Mouse (Mus musculus) liver, postnatal 0 days (tissue): ENCODE measurements at regions not wholly inside any gene's neighbourhood (a gene's known extent, or its start where the extent isn't known, plus 50 kb on each side); places are given as distances from the start of the nearest gene placed in this dataset.
"Not testable (repeated sequence)": the region's sequence is repeated elsewhere in the genome, so short reads cannot be mapped to it uniquely, and the experiment has no call there.

ENCODE experiments used
- ATAC-seq: fragments of 200-750 bp; cut with Nextera tagmentation; 2 replicates; pipeline ENCODE4 v1.8.0; 2017; ENCODE audit warnings: mild to moderate bottlenecking, moderate library complexity
- DNase-seq: peaks from one replicate; pipeline ENCODE4 v3.0.0-alpha.2; 2016
- H3K27ac ChIP-seq: fragments of 300-500 bp; sonication (generic); 2 replicates; pipeline ENCODE4 v1.5.1; 2014; ENCODE audit warnings: antibody characterized with exemption, moderate library complexity, mild to moderate bottlenecking, low read depth
- H3K27me3 ChIP-seq: fragments of 300-500 bp; sonication (generic); 2 replicates; pipeline ENCODE4 v1.6.1; 2014; ENCODE audit warnings: low read length, control low read depth, mixed read lengths; ENCODE audit not compliant: insufficient read depth
- H3K36me3 ChIP-seq: fragments of 300-500 bp; sonication (generic); replicated peaks from 2 replicates; pipeline ENCODE4 v1.6.1; 2014; ENCODE audit warnings: mild to moderate bottlenecking, control low read depth, low read length, moderate library complexity, mixed read lengths; ENCODE audit not compliant: insufficient read depth
- H3K4me1 ChIP-seq: fragments of 300-500 bp; sonication (generic); 2 replicates; pipeline ENCODE4 v1.6.1; 2014; ENCODE audit warnings: antibody characterized with exemption, mild to moderate bottlenecking, control low read depth; ENCODE audit not compliant: insufficient read depth
- H3K4me2 ChIP-seq: fragments of 300-500 bp; sonication (generic); 2 replicates; pipeline ENCODE4 v1.6.1; 2014; ENCODE audit warnings: low read depth, mild to moderate bottlenecking, low read length, moderate library complexity, mixed read lengths
- H3K4me3 ChIP-seq: fragments of 300-500 bp; sonication (generic); 2 replicates; pipeline ENCODE4 v1.5.1; 2014; ENCODE audit warnings: low read depth, low read length
- H3K9ac ChIP-seq: fragments of 300-500 bp; sonication (generic); replicated peaks from 2 replicates; pipeline ENCODE4 v1.6.1; 2014; ENCODE audit warnings: mild to moderate bottlenecking, moderate library complexity
- H3K9me3 ChIP-seq: fragments of 300-500 bp; sonication (generic); 2 replicates; pipeline ENCODE4 v1.6.1; 2016; ENCODE audit warnings: mild to moderate bottlenecking, control low read depth, low read length, mixed read lengths
- CTCF ChIP-seq: sonication (generic); IDR thresholded peaks from 2 replicates; pipeline ENCODE4 v1.5.1; 2016; ENCODE audit warnings: antibody characterized with exemption, low read depth
- EP300 ChIP-seq: IDR thresholded peaks from 2 replicates; pipeline ENCODE4 v1.6.1; 2016; ENCODE audit warnings: antibody characterized with exemption, low read depth, mild to moderate bottlenecking
- WGBS: fragments of 180-500 bp; shearing (Covaris S2); extraction: QIAGEN DNeasy Blood & Tissue Kit; methylation state at CpG from one replicate; pipeline ENCODE4 v1.1.7; 2014; ENCODE audit not compliant: insufficient replicate concordance; 5-methylcytosine and 5-hydroxymethylcytosine counted together

DNA sequence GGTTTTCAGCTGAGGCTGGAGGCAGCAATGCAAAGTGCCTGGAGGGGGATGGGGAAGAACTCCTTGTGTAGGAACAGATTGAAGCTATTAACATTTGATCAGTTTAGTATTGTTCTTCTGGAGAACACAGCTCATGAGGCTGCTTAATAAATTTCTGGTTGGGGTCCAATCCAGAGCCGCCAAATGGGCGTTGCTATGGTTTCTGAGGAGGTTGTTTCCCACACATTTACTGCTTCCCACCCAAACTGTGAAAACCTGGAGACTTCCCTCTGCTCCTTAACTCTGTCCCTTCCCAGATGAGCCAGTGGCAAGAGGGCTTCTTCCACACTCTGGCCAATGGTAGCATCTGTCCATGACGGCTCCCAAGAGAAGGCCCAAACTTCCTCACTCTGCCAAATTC lies 113.2 kb upstream of the Klf4 start:
- H3K9ac ChIP-seq: no peak overlapping the region
- 76% methylated on average over 3 of the region's 3 CpGs for WGBS
- H3K4me1 ChIP-seq: no peaks in the 10 kb centered on the region; the same call in 1 of the 2 replicates
- H3K36me3 ChIP-seq: no peaks in the 10 kb centered on the region
- DNase-seq (no peak), ATAC-seq (no peak)
- H3K27me3 ChIP-seq: peaks cover 20% of the 10 kb centered on the region
- no peak overlapping the region for H3K27ac ChIP-seq
- TF ChIP-seq EP300 (no peak), CTCF (no peak)
- H3K4me3 ChIP-seq: no peak overlapping the region
- no peak overlapping the region for H3K4me2 ChIP-seq
- no peaks in the 10 kb centered on the region for H3K9me3 ChIP-seq

DNA sequence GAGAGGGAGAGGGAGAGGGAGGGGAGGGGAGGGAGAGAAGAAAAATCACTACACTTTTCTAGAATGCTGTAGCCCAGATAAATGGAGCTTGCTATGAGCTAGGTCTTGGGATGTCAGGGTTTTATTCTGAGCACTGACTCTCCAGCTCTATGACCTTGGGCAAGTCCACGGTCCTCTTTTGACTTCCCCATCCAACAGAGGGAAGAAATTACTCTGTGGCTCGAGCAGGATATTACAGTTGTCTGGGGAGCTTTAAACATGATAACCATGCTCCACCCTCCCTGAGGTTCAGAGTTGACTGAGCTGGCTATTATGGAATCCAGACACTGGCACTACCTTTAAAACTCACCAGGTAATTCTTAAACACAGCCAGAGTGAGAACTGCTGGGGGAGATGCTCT lies 112.6 kb upstream of the Klf4 start:
- Histone ChIP-seq H3K4me1 (no peaks in the 10 kb centered on the region), H3K4me2 (no peak overlapping the region), H3K9me3 (no peaks in the 10 kb centered on the region), H3K9ac (no peak overlapping the region), H3K27ac (no peak overlapping the region), H3K36me3 (no peaks in the 10 kb centered on the region), H3K4me3 (no peak overlapping the region), H3K27me3 (peaks cover 16% of the 10 kb centered on the region)
- DNase-seq (no peak), ATAC-seq (no peak)
- TF ChIP-seq EP300: no peak
- TF ChIP-seq CTCF: no peak
- 35% methylated on average over 2 of the region's 2 CpGs for WGBS

DNA sequence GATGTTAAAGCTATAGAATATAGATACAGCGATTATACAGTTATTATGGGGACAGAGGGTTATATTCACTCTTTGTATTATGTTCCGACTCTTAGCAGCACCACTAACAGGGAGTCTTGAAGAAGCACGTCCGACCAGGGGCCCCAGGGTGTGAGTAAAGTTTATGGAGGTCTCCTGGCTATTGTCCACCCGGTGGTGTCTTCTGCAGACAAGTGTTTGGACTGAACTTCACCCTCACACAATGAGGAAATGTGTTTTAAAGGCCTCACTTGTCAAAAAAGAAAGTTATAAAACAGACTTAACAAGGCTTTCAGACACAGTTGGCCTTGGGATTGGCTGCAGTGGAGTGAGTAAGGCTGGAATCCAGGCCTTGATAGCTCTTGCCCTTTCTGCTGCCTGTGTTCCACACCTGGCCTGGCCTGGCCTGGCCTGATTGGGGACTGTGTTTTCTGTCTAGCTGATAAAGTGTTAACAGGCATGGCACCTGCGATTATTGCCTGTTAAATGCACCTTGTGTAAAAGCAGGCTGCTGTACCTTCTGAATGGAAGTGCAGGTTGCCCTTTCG lies 102.8 kb upstream of the Klf4 start:
- 0 out of 2 replicates have a peak, but pooled peaks cover 3% of the 10 kb centered on the region for H3K27me3 ChIP-seq
- ATAC-seq: no peak
- TF ChIP-seq CTCF (no peak), EP300 (no peak)
- 85% methylated on average over 7 of the region's 7 CpGs for WGBS
- H3K9ac ChIP-seq: no peak overlapping the region
- H3K4me3 ChIP-seq: no peak overlapping the region
- no peak for DNase-seq
- no peak overlapping the region for H3K4me2 ChIP-seq
- H3K27ac ChIP-seq: no peak overlapping the region
- no peaks in the 10 kb centered on the region for H3K36me3 ChIP-seq
- H3K4me1 ChIP-seq: no peaks in the 10 kb centered on the region
- H3K9me3 ChIP-seq: no peaks in the 10 kb centered on the region

DNA sequence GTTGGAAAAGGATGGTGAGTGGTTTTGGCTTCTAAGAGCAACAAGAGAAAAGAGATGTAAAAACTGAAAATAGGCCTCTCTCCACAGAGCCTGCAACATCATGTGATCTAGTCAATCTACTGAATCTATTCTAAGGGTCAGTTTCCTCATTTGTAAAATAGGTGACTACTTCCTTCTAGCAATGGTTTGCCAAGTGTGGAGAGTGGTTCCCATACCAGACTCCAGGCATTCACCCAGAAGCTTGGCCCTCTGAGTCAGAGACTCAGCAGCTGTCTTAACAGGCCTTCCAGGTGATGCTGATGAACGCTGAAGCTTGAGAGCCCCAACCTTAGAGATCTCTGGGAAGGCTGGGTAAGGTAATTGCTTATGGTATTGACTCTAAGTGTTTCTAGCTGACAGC lies 98.9 kb upstream of the Klf4 start:
- 92% methylated on average over 1 of the region's 1 CpGs for WGBS
- H3K9ac ChIP-seq: no peak overlapping the region
- no peak overlapping the region for H3K4me3 ChIP-seq
- TF ChIP-seq CTCF (no peak), EP300 (no peak)
- 0 out of 2 replicates have a peak, but pooled peaks cover 7% of the 10 kb centered on the region for H3K27me3 ChIP-seq
- DNase-seq (no peak), ATAC-seq (no peak)
- H3K27ac ChIP-seq: no peak overlapping the region
- no peaks in the 10 kb centered on the region for H3K4me1 ChIP-seq
- H3K4me2 ChIP-seq: no peak overlapping the region
- H3K36me3 ChIP-seq: no peaks in the 10 kb centered on the region
- no peaks in the 10 kb centered on the region for H3K9me3 ChIP-seq

DNA sequence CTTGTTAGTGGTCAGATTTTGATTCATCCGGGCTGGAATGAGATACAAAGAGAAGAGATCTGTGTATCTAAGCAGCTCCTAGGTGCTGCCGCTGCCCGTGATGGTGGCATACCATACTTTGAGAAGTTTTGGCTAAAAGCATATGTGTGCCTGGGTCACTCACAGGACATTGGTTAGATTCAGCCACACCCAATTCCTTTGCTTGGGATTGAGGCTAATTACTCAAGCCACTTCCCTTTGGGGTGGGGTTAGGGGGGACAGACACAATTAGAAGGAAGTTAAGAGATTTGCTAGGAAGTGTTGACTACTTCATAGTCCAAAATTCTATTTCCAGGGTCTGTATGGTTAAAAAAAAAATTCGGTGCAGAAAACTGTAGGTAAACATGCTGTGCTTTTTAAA lies 97.9 kb upstream of the Klf4 start:
- DNase-seq, ATAC-seq, H3K4me3 ChIP-seq, H3K36me3 ChIP-seq, H3K27me3 ChIP-seq, H3K9me3 ChIP-seq, H3K4me1 ChIP-seq, H3K4me2 ChIP-seq, H3K9ac ChIP-seq, H3K27ac ChIP-seq: not testable (repeated sequence)
- WGBS: 72% methylated on average over 4 of the region's 4 CpGs

DNA sequence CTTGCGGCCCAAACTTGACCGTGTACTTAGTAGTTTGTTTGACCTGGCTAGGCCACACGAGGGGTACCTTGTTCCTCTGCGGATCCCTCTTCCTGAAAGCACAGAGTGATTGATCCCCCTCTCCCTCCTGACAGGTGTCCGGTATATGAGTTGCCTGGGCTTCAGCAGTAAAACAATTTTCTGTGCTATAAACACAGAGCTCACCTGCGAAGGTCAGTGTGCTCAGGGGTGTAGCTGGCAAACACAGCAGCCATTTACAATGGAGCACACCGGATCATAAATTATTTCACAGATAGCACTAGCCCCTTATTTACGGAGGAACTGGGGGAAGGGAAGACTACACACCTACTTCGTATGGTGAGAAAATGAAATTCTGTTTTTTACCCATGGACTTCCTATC lies 92.5 kb upstream of the Klf4 start:
- WGBS: 80% methylated on average over 9 of the region's 9 CpGs
- ATAC-seq: no peak
- Histone ChIP-seq H3K9ac (no peak overlapping the region), H3K4me1 (peaks cover 2% of the 10 kb centered on the region; the same call in 1 of the 2 replicates), H3K4me2 (no peak overlapping the region), H3K27me3 (0 out of 2 replicates have a peak, but pooled peaks cover 7% of the 10 kb centered on the region), H3K9me3 (no peaks in the 10 kb centered on the region), H3K4me3 (no peak overlapping the region), H3K36me3 (no peaks in the 10 kb centered on the region), H3K27ac (no peak overlapping the region)
- TF ChIP-seq CTCF: no peak
- no peak for TF ChIP-seq EP300
- no peak for DNase-seq
